Mouse (Mus musculus) limb, embryonic 11.5 days (tissue): Measurements from ENCODE around the gene Phlpp1. TPM values are rescaled to one million over a fixed set of nuclear protein-coding genes. Genes with fewer than 3 reads are reported as not detected.

Source experiments
- ATAC-seq: fragments of 200-750 bp; cut with Nextera tagmentation; 2 replicates; pipeline ENCODE4 v1.8.0; 2017; ENCODE audit warnings: low read depth; ENCODE audit not compliant: insufficient number of reproducible peaks, low FRiP score, low TSS enrichment
- DNase-seq: peaks from one replicate; pipeline ENCODE4 v3.0.0-alpha.2; 2015; ENCODE audit warnings: low spot score
- H3K27ac ChIP-seq: fragments of 300-500 bp; sonication (generic); replicated peaks from 2 replicates; pipeline ENCODE4 v1.5.1; 2014; ENCODE audit warnings: low read depth, mild to moderate bottlenecking, low read length
- H3K27me3 ChIP-seq: fragments of 300-500 bp; sonication (generic); 2 replicates; pipeline ENCODE4 v1.6.1; 2014; ENCODE audit warnings: mild to moderate bottlenecking, low read length, mixed read lengths; ENCODE audit not compliant: control insufficient read depth, insufficient read depth
- H3K36me3 ChIP-seq: fragments of 300-500 bp; sonication (generic); 2 replicates; pipeline ENCODE4 v1.6.1; 2014; ENCODE audit warnings: mild to moderate bottlenecking, low read length, moderate library complexity, mixed read lengths; ENCODE audit not compliant: control insufficient read depth, insufficient read depth
- H3K4me1 ChIP-seq: fragments of 300-500 bp; sonication (generic); 2 replicates; pipeline ENCODE4 v1.6.1; 2014; ENCODE audit warnings: low read length, mixed read lengths; ENCODE audit not compliant: control insufficient read depth, insufficient read depth
- H3K4me2 ChIP-seq: fragments of 300-500 bp; sonication (generic); 2 replicates; pipeline ENCODE4 v1.6.1; 2014; ENCODE audit warnings: low read depth, mild to moderate bottlenecking, moderate library complexity; ENCODE audit not compliant: severe bottlenecking
- H3K4me3 ChIP-seq: fragments of 300-500 bp; sonication (generic); 2 replicates; pipeline ENCODE4 v1.5.1; 2014; ENCODE audit warnings: low read depth, low read length
- H3K9ac ChIP-seq: fragments of 300-500 bp; sonication (generic); 2 replicates; pipeline ENCODE4 v1.6.1; 2014; ENCODE audit warnings: mild to moderate bottlenecking, low read length
- H3K9me3 ChIP-seq: fragments of 300-500 bp; sonication (generic); 2 replicates; pipeline ENCODE4 v1.6.1; 2016; ENCODE audit warnings: low read length; ENCODE audit not compliant: control insufficient read depth
- WGBS: fragments of 180-500 bp; shearing (Covaris S2); extraction: QIAGEN DNeasy Blood & Tissue Kit; methylation state at CpG from one replicate; pipeline ENCODE4 v1.1.7; 2014; 5-methylcytosine and 5-hydroxymethylcytosine counted together
- polyA plus RNA-seq: library from polyadenylated mRNA; unstranded; fragments of >200 nt; fragmentation: Nextera tagmentation; extraction: Ambion mirVana; gene quantifications from 2 replicates; pipeline ENCODE4 v1.2.1, GENCODE M21; 2014

Phlpp1 gene
- polyA plus RNA-seq, 1 experiment from 2014 or later = 3.2 TPM

DNA sequence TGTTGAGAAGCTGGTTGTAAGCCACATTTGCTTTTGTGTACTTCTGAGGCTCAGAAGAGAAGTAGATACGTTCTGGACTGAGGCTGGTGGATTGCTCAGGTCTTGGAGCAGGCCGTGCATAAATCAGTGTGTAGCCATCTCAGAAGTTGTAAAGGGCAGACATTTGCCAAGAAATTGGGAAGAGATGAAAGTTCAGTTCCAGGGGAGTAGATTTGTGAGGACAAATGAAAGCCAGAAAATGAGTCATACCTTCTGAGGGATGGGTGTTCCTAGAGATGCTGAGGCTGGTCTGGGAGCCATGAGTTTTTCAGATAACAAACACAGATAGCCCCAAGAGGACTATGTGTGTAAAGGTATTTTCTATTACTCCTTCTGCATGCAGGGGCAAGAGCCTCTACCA, 155.1 kb downstream of the Phlpp1 start:
- Histone ChIP-seq H3K9me3 (no peaks in the 10 kb centered on the region), H3K36me3 (no peaks in the 10 kb centered on the region), H3K4me1 (no peaks in the 10 kb centered on the region), H3K27ac (no peak overlapping the region), H3K4me2 (no peak overlapping the region), H3K4me3 (no peak overlapping the region), H3K27me3 (no peaks in the 10 kb centered on the region), H3K9ac (no peak overlapping the region)
- WGBS = 71% methylated on average over 2 of the region's 2 CpGs
- ATAC-seq = no peak
- DNase-seq = no peak

DNA sequence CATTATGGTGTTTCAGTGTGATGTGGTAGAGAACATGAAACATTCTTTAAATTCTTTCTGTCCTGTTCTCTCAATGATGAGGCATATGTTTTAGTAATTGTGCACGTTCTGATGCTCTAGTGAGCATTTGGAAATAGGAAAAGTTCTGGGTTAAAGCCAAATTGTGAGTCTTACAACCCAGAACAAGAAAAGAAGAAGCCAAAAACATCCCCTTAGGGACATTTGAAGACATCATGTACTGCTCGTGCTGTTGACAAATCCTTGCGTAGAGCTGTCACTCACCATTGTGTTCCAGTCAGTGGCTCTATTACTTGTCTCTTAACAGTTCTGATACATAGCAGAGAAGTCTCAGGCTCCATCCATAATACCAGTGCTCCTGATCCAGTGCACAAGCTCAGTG, 170.5 kb downstream of the Phlpp1 start:
- no peaks in the 10 kb centered on the region for H3K4me1 ChIP-seq
- no peak overlapping the region for H3K4me2 ChIP-seq
- no peak overlapping the region for H3K27ac ChIP-seq
- no peak for ATAC-seq
- no peak overlapping the region for H3K9ac ChIP-seq
- 95% methylated on average over 3 of the region's 3 CpGs for WGBS
- H3K9me3 ChIP-seq = no peaks in the 10 kb centered on the region
- H3K36me3 ChIP-seq = no peaks in the 10 kb centered on the region
- H3K4me3 ChIP-seq = no peak overlapping the region
- no peak for DNase-seq
- H3K27me3 ChIP-seq = no peaks in the 10 kb centered on the region

DNA sequence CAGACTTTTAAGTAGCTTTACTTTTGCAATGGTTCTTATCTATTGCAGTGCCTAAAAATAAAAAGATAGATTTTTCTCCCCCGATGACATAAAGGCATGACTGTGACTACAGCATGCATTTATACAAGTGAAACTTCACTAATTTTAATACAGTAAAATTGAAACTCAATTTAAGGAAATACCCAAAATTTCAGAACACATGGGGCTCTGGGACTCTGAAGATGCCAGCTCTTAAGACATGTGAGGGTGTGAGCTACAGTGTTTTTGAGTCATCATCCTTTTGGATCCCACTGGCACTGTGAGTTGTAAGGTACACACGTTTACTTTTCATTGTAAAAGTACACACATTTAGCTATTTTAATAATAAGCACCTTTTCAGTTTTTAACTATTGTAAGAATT, 173.7 kb downstream of the Phlpp1 start:
- DNase-seq = no peak
- H3K36me3 ChIP-seq = no peaks in the 10 kb centered on the region
- no peaks in the 10 kb centered on the region for H3K9me3 ChIP-seq
- H3K4me1 ChIP-seq = no peaks in the 10 kb centered on the region
- H3K27me3 ChIP-seq = no peaks in the 10 kb centered on the region
- no peak overlapping the region for H3K27ac ChIP-seq
- no peak for ATAC-seq
- WGBS = 87% methylated on average over 2 of the region's 2 CpGs
- no peak overlapping the region for H3K9ac ChIP-seq
- H3K4me2 ChIP-seq = no peak overlapping the region
- H3K4me3 ChIP-seq = no peak overlapping the region

DNA sequence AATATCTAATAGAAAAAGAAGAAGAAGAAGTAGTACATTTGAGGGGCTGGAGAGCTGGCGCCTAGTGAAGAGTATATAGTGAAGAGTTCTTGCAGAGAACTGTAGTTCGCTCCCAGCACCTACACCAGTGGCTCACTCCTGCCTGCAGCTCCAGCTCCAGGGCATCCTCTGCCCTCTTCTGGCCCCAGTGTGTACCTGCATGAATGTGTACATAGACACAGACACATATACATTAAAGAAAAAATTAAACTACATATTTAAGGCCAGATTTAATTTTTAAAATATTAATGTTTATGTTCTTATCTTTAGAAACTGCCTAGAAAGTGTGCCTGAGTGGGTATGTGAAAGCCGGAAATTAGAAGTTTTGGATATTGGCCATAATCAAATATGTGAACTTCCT, 175.2 kb downstream of the Phlpp1 start:
- no peak overlapping the region for H3K9ac ChIP-seq
- H3K27ac ChIP-seq = no peak overlapping the region
- no peaks in the 10 kb centered on the region for H3K4me1 ChIP-seq
- no peak for DNase-seq
- H3K4me3 ChIP-seq = no peak overlapping the region
- no peak overlapping the region for H3K4me2 ChIP-seq
- no peaks in the 10 kb centered on the region for H3K9me3 ChIP-seq
- 94% methylated on average over 3 of the region's 3 CpGs for WGBS
- H3K36me3 ChIP-seq = no peaks in the 10 kb centered on the region
- H3K27me3 ChIP-seq = no peaks in the 10 kb centered on the region
- ATAC-seq = no peak

DNA sequence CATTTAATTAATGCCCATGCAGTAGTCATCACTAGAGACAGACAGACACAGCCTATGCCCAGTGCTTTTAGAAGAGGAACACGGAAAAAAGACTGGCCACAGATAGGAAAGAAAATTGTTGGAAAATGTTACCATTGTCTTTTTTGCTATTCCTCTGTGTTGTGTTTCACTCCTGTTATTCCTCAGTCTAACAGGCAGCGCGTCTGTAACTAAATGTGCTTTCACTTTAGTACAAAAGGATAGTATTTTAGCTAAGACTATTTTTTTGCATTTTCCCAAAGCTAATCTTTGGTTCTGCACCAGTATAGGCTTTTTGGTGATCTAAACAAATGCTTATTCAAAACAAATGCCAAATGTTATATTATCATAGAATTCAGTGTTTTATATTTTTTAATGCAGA, 177.6 kb downstream of the Phlpp1 start:
- 94% methylated on average over 3 of the region's 3 CpGs for WGBS
- H3K27me3 ChIP-seq = no peaks in the 10 kb centered on the region
- H3K4me1 ChIP-seq = no peaks in the 10 kb centered on the region
- no peaks in the 10 kb centered on the region for H3K9me3 ChIP-seq
- no peak overlapping the region for H3K27ac ChIP-seq
- H3K4me2 ChIP-seq = no peak overlapping the region
- H3K4me3 ChIP-seq = no peak overlapping the region
- no peak overlapping the region for H3K9ac ChIP-seq
- DNase-seq (no peak), ATAC-seq (no peak)
- no peaks in the 10 kb centered on the region for H3K36me3 ChIP-seq

DNA sequence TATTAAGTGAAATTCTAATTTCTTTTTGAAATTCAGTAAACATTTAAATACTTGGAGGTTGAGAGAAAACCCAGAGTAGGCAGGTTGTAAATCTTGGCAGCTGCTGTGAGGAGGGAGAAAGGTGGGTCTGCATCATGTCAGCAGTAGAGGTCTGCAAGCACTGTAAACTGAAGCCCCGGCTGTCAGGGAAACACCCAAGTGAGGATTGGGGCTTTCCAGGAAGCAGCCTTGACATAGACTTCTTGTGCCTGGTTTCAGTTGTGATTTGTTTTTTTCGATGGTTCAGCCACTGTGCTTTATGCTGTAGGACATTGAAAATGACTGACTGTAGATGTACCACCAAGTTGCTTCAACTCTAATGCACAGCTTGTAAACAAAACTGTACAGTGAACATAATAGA, 180.0 kb downstream of the Phlpp1 start:
- Histone ChIP-seq H3K27me3 (no peaks in the 10 kb centered on the region), H3K4me1 (no peaks in the 10 kb centered on the region), H3K36me3 (no peaks in the 10 kb centered on the region), H3K27ac (no peak overlapping the region), H3K4me2 (no peak overlapping the region), H3K9ac (no peak overlapping the region), H3K9me3 (no peaks in the 10 kb centered on the region), H3K4me3 (no peak overlapping the region)
- 35% methylated on average over 2 of the region's 2 CpGs for WGBS
- ATAC-seq (no peak), DNase-seq (peak; percentile 31)

DNA sequence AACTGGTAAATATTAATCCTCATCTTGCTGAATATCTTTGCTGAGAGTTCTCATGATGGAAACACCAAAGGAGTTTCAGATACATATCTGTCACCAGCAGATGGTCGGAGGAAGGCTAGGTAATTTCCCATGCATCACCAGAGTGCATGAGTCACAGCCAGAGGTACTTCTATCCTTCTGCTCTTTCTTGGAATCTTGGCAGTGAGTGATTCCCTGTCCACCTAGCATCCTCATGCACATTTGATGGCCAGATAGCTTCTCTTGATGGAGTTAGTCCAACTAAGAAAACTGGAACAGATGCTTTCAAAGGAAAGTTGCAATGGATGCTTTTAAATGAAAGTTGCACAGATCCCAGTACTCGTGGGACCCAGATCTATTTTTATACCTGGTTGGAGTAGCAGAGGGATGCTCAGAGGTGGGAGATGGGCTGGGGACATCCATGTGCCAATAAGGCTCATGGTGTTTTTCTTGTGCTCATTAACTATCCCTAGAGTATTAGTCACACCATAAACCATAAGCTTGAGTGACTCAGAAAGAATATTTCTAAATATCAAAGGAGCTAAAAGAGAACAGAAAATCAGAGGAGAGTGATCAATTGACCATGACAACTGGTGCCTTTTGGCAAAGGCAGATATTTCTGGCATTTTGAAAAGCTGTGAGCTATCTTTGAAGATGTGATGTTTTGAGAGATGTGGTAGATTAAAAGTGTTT, 181.4 kb downstream of the Phlpp1 start:
- H3K27ac ChIP-seq = no peak overlapping the region
- H3K27me3 ChIP-seq = no peaks in the 10 kb centered on the region
- H3K4me2 ChIP-seq = no peak overlapping the region
- no peak for DNase-seq
- no peaks in the 10 kb centered on the region for H3K9me3 ChIP-seq
- no peaks in the 10 kb centered on the region for H3K4me1 ChIP-seq
- H3K9ac ChIP-seq = no peak overlapping the region
- no peak overlapping the region for H3K4me3 ChIP-seq
- H3K36me3 ChIP-seq = no peaks in the 10 kb centered on the region
- WGBS = 81% methylated on average over 2 of the region's 2 CpGs
- ATAC-seq = no peak

DNA sequence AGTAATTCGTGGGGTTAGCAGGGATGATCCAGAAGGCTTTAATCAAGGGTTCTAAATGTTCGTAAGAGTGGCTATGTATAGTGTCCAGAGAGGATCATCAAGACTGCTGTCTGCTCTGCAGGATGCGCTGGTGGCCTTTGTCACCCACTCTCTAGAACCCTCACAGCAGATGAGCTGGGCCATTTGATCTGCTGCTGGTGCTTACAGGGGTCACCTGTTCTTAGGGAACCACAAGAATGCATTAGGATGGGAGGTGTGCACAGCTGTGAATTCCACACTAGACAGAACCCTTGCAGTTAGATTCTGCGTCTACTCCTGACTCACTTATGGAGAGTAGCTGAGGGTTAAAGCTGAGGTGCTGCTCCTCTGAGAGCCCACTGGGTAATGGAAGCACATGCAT, 182.4 kb downstream of the Phlpp1 start:
- 81% methylated on average over 4 of the region's 4 CpGs for WGBS
- Histone ChIP-seq H3K4me3 (no peak overlapping the region), H3K36me3 (no peaks in the 10 kb centered on the region), H3K9me3 (no peaks in the 10 kb centered on the region), H3K4me2 (no peak overlapping the region), H3K9ac (no peak overlapping the region), H3K4me1 (no peaks in the 10 kb centered on the region), H3K27ac (no peak overlapping the region), H3K27me3 (no peaks in the 10 kb centered on the region)
- DNase-seq (no peak), ATAC-seq (no peak)

DNA sequence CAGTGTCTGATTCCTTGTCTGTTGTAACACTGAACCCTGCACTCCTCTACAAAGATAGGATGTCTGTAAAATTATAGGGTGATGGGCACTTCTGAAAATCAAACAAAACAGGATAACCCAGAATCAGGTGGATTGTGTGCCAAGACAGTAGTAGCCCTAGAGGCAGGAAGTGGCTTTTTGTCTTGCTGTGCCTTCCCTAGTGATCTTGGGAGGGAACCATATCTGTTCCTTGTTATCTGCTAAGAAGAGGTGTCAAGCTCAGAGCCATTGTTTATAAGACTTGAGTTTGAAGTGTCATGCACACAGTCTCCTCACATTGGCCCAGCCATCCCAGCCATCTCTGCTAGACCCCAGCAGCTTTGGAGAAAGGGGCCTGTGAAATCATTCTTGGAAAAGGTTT, 187.9 kb downstream of the Phlpp1 start:
- H3K4me2 ChIP-seq = no peak overlapping the region
- H3K36me3 ChIP-seq = no peaks in the 10 kb centered on the region
- DNase-seq (no peak), ATAC-seq (no peak)
- no peak overlapping the region for H3K9ac ChIP-seq
- H3K27ac ChIP-seq = no peak overlapping the region
- no peak overlapping the region for H3K4me3 ChIP-seq
- H3K27me3 ChIP-seq = no peaks in the 10 kb centered on the region
- no peaks in the 10 kb centered on the region for H3K9me3 ChIP-seq
- H3K4me1 ChIP-seq = no peaks in the 10 kb centered on the region
